Mouse (Mus musculus) left cerebral cortex, adult 8-10 months (tissue): ENCODE measurements at regions not wholly inside any gene's neighbourhood (a gene's known extent, or its start where the extent isn't known, plus 50 kb on each side); places are given as distances from the start of the nearest gene placed in this dataset.

Source experiments
- DNase-seq, 2 experiments: peaks; one replicate each; pipeline ENCODE4 v3.0.0; 2022; ENCODE audit warnings: low spot score in 2 of 2

- no peak for DNase-seq
These were observed 352.6 kb upstream of the Slitrk1 start for GRCm38 (mm10) chr14:109266521-109266920.

GRCm38 (mm10) chr14:109261990-109262389 lies 348.0 kb upstream of the Slitrk1 start:
- no peak for DNase-seq

GRCm38 (mm10) chr14:109214848-109215247 lies 300.9 kb upstream of the Slitrk1 start:
- peak in 1 of 2 experiments; percentile 5 for DNase-seq

GRCm38 (mm10) chr14:109180029-109180585 lies 266.1 kb upstream of the Slitrk1 start:
- DNase-seq = no peak

- DNase-seq = no peak
These were observed 262.7 kb upstream of the Slitrk1 start for GRCm38 (mm10) chr14:109176602-109177179.

- no peak for DNase-seq
These were observed 261.9 kb upstream of the Slitrk1 start for GRCm38 (mm10) chr14:109175819-109176218.
